Mouse (Mus musculus): ENCODE results near the gene Insl6.
A peak's percentile ranks its signal among the peaks of the same experiment; 100 is the strongest.

GRCm38 (mm10) chr19:29287863-29288262 lies 37.3 kb downstream of the Insl6 start:
- TF ChIP-seq CTCF (IDR thresholded peaks at IDR 0.05 in 2 of 3, conservative IDR thresholded peaks at IDR 0.05 in 1 of 3; ENCODE audit: control insufficient read depth in 1 of 3, insufficient read depth in 1 of 3, low read depth in 2 of 3, low read length in 3 of 3, poor library complexity in 1 of 3, severe bottlenecking in 1 of 3) (peak; percentile 3 to 52 (median 5); a peak in 2 of 6 replicates), SIN3A (IDR thresholded peaks at IDR 0.05; ENCODE audit: low read length) (no peak), POLR2A (IDR thresholded peaks at IDR 0.05; ENCODE audit: control insufficient read depth in 1 of 2, insufficient read depth in 1 of 2, low read depth in 1 of 2, low read length in 2 of 2, poor library complexity in 1 of 2) (no peak), NELFE (IDR thresholded peaks at IDR 0.05; ENCODE audit: low read depth, low read length) (no peak), ZC3H11A (IDR thresholded peaks at IDR 0.05; ENCODE audit: low read depth, low read length) (no peak), MAX (IDR thresholded peaks at IDR 0.05; ENCODE audit: low read length) (no peak), ZMIZ1 (IDR thresholded peaks at IDR 0.05; ENCODE audit: low read depth, low read length) (no peak)
